Mouse (Mus musculus) liver, embryonic 12.5 days (tissue): ENCODE results near the gene Plaa. TPM values are rescaled to one million over a fixed set of nuclear protein-coding genes. Genes with fewer than 3 reads are reported as not detected.
A peak's percentile ranks its signal among the peaks of the same experiment; 100 is the strongest.

Experiments
- ATAC-seq: fragments of 200-750 bp; cut with Nextera tagmentation; 2 replicates; pipeline ENCODE4 v1.8.0; 2017; ENCODE audit warnings: moderate number of reproducible peaks, mild to moderate bottlenecking, moderate library complexity
- H3K27ac ChIP-seq: fragments of 300-500 bp; sonication (generic); 2 replicates; pipeline ENCODE4 v1.5.1; 2016; ENCODE audit warnings: mild to moderate bottlenecking
- H3K27me3 ChIP-seq: fragments of 300-500 bp; sonication (generic); replicated peaks from 2 replicates; pipeline ENCODE4 v1.6.1; 2016; ENCODE audit warnings: mild to moderate bottlenecking, moderate library complexity
- H3K36me3 ChIP-seq: fragments of 300-500 bp; sonication (generic); 2 replicates; pipeline ENCODE4 v1.6.1; 2016; ENCODE audit warnings: mild to moderate bottlenecking, moderate library complexity
- H3K4me1 ChIP-seq: fragments of 300-500 bp; sonication (generic); 2 replicates; pipeline ENCODE4 v1.6.1; 2016
- H3K4me2 ChIP-seq: fragments of 300-500 bp; sonication (generic); 2 replicates; pipeline ENCODE4 v1.6.1; 2016; ENCODE audit warnings: mild to moderate bottlenecking, moderate library complexity
- H3K4me3 ChIP-seq: fragments of 300-500 bp; sonication (generic); 2 replicates; pipeline ENCODE4 v1.5.1; 2016; ENCODE audit warnings: mild to moderate bottlenecking, moderate library complexity
- H3K9ac ChIP-seq: fragments of 300-500 bp; sonication (generic); 2 replicates; pipeline ENCODE4 v1.6.1; 2016; ENCODE audit warnings: mild to moderate bottlenecking, moderate library complexity
- H3K9me3 ChIP-seq: fragments of 300-500 bp; sonication (generic); replicated peaks from 2 replicates; pipeline ENCODE4 v1.6.1; 2016; ENCODE audit warnings: mild to moderate bottlenecking, moderate library complexity
- WGBS: fragments of 180-500 bp; shearing (Covaris S2); methylation state at CpG from one replicate; pipeline ENCODE4 v1.1.7; 2016; ENCODE audit not compliant: insufficient replicate concordance; 5-methylcytosine and 5-hydroxymethylcytosine counted together
- polyA plus RNA-seq: library from polyadenylated mRNA; unstranded; fragments of >200 nt; fragmentation: Nextera tagmentation; extraction: Ambion mirVana; gene quantifications from 2 replicates; pipeline ENCODE4 v1.2.1, GENCODE M21; 2016

Gene Plaa
- polyA plus RNA-seq, 1 experiment from 2014 or later = 58.9 TPM

- Histone ChIP-seq H3K27ac (no peak overlapping the region), H3K4me2 (no peak overlapping the region), H3K36me3 (peaks cover 65% of the 10 kb centered on the region), H3K27me3 (no peaks in the 10 kb centered on the region), H3K9ac (0 out of 2 replicates have a peak overlapping the region, but pooled peaks have one; percentile 22), H3K4me1 (no peaks in the 10 kb centered on the region), H3K4me3 (no peak overlapping the region), H3K9me3 (no peaks in the 10 kb centered on the region)
- ATAC-seq = no peak
- WGBS = 85% methylated on average over 7 of the region's 7 CpGs
These were observed 58.7 kb downstream of the Plaa start for GRCm38 (mm10) chr4:94544321-94544720.

GRCm38 (mm10) chr4:94543041-94543440 is 60.0 kb downstream of the Plaa start:
- 89% methylated on average over 4 of the region's 4 CpGs for WGBS
- no peak overlapping the region for H3K4me2 ChIP-seq
- no peak overlapping the region for H3K4me3 ChIP-seq
- no peaks in the 10 kb centered on the region for H3K27me3 ChIP-seq
- no peak overlapping the region for H3K9ac ChIP-seq
- no peak overlapping the region for H3K27ac ChIP-seq
- no peaks in the 10 kb centered on the region for H3K4me1 ChIP-seq
- peaks cover 75% of the 10 kb centered on the region for H3K36me3 ChIP-seq
- no peaks in the 10 kb centered on the region for H3K9me3 ChIP-seq
- no peak for ATAC-seq

GRCm38 (mm10) chr4:94533205-94533604 is 69.8 kb downstream of the Plaa start:
- Histone ChIP-seq H3K36me3 (peaks cover 23% of the 10 kb centered on the region), H3K4me2 (no peak overlapping the region), H3K4me1 (no peaks in the 10 kb centered on the region), H3K4me3 (no peak overlapping the region), H3K9ac (no peak overlapping the region), H3K9me3 (no peaks in the 10 kb centered on the region), H3K27me3 (no peaks in the 10 kb centered on the region), H3K27ac (no peak overlapping the region)
- no peak for ATAC-seq

GRCm38 (mm10) chr4:94529448-94529847 is 73.6 kb downstream of the Plaa start:
- no peaks in the 10 kb centered on the region for H3K4me1 ChIP-seq
- 0 out of 2 replicates have a peak, but pooled peaks cover 4% of the 10 kb centered on the region for H3K36me3 ChIP-seq
- no peak overlapping the region for H3K4me2 ChIP-seq
- WGBS = 83% methylated on average over 1 of the region's 1 CpGs
- H3K27me3 ChIP-seq = no peaks in the 10 kb centered on the region
- ATAC-seq = no peak
- H3K27ac ChIP-seq = no peak overlapping the region
- H3K4me3 ChIP-seq = no peak overlapping the region
- H3K9me3 ChIP-seq = no peaks in the 10 kb centered on the region
- H3K9ac ChIP-seq = no peak overlapping the region

- H3K9me3 ChIP-seq = no peaks in the 10 kb centered on the region
- H3K4me2 ChIP-seq = no peak overlapping the region
- H3K27ac ChIP-seq = no peak overlapping the region
- H3K4me1 ChIP-seq = no peaks in the 10 kb centered on the region
- H3K27me3 ChIP-seq = no peaks in the 10 kb centered on the region
- H3K4me3 ChIP-seq = no peak overlapping the region
- ATAC-seq = no peak
- H3K9ac ChIP-seq = no peak overlapping the region
- H3K36me3 ChIP-seq = peaks cover 3% of the 10 kb centered on the region; the same call in 1 of the 2 replicates
These were observed 79.7 kb downstream of the Plaa start for GRCm38 (mm10) chr4:94523321-94523720.

GRCm38 (mm10) chr4:94517631-94518030 is 85.4 kb downstream of the Plaa start:
- H3K4me1 ChIP-seq = no peaks in the 10 kb centered on the region
- H3K9ac ChIP-seq = no peak overlapping the region
- H3K4me2 ChIP-seq = no peak overlapping the region
- WGBS = 67% methylated on average over 4 of the region's 4 CpGs
- no peak for ATAC-seq
- H3K27ac ChIP-seq = no peak overlapping the region
- no peak overlapping the region for H3K4me3 ChIP-seq
- H3K9me3 ChIP-seq = no peaks in the 10 kb centered on the region
- peaks cover 15% of the 10 kb centered on the region for H3K36me3 ChIP-seq
- no peaks in the 10 kb centered on the region for H3K27me3 ChIP-seq

Other genes starting within 250 kb of the Plaa start
- 0.26 TPM in 1 of 2 replicates, not detected in the other for gene Gm10306, start 46.7 kb downstream of the Plaa start, polyA plus RNA-seq
- 18.2 and 18.8 TPM in 2 replicates for gene Caap1, start 46.4 kb downstream of the Plaa start, polyA plus RNA-seq
- gene Ift74, start 11.2 kb upstream of the Plaa start, polyA plus RNA-seq = 6.1 and 6.9 TPM in 2 replicates
- 0.05 and 0.15 TPM in 2 replicates for gene Lrrc19, start 46.9 kb upstream of the Plaa start, polyA plus RNA-seq
- 8.0 and 8.2 TPM in 2 replicates for gene Tek, start 136.0 kb upstream of the Plaa start, polyA plus RNA-seq